Mouse (Mus musculus): ENCODE measurements around the gene Foxn1. TPM values are rescaled to one million over a fixed set of nuclear protein-coding genes. Genes with fewer than 3 reads are reported as not detected.

Gene Foxn1
- total and polyA plus RNA-seq, 2 experiments from 2014 or later = not detected

GRCm38 (mm10) chr11:78360125-78360788, 26.1 kb downstream of the Foxn1 start:
- 11% methylated on average over 13 of the region's 13 CpGs for WGBS
- peak; percentile 81 for TF ChIP-seq CTCF (IDR thresholded peaks at IDR 0.05; ENCODE audit: low read depth)
- peak; percentile 62 for ATAC-seq
- H3K9me3 ChIP-seq (ENCODE audit: low read length) = no peaks in the 10 kb centered on the region
- H3K36me3 ChIP-seq (ENCODE audit: insufficient read depth, low read length) = no peaks in the 10 kb centered on the region
- no peak overlapping the region for H3K27ac ChIP-seq
- peak overlapping the region; percentile 45 for H3K4me2 ChIP-seq (ENCODE audit: low read depth, low read length)
- peak overlapping the region; percentile 13; the same call in 1 of the 2 replicates for H3K4me3 ChIP-seq (ENCODE audit: low read length)
- no peaks in the 10 kb centered on the region for H3K4me1 ChIP-seq (ENCODE audit: insufficient read depth, low read length)
- peak; percentile 90 for DNase-seq (ENCODE audit: low spot score)
- H3K27me3 ChIP-seq (ENCODE audit: insufficient read depth, low read length) = no peaks in the 10 kb centered on the region
- no peak overlapping the region for H3K9ac ChIP-seq (replicated peaks; ENCODE audit: low read length)

GRCm38 (mm10) chr11:78358330-78359007, 27.9 kb downstream of the Foxn1 start:
- TF ChIP-seq CTCF (IDR thresholded peaks at IDR 0.05; ENCODE audit: low read depth) = peak; percentile 72
- Histone ChIP-seq H3K4me2 (ENCODE audit: low read depth, low read length) (no peak overlapping the region), H3K36me3 (ENCODE audit: insufficient read depth, low read length) (no peaks in the 10 kb centered on the region), H3K9ac (replicated peaks; ENCODE audit: low read length) (no peak overlapping the region), H3K27me3 (ENCODE audit: insufficient read depth, low read length) (no peaks in the 10 kb centered on the region), H3K27ac (no peak overlapping the region), H3K9me3 (ENCODE audit: low read length) (no peaks in the 10 kb centered on the region), H3K4me1 (ENCODE audit: insufficient read depth, low read length) (no peaks in the 10 kb centered on the region), H3K4me3 (ENCODE audit: low read length) (no peak overlapping the region)
- 16% methylated on average over 22 of the region's 22 CpGs for WGBS
- no peak for ATAC-seq
- DNase-seq (ENCODE audit: low spot score) = peak; percentile 64

- 32% methylated on average over 4 of the region's 4 CpGs for WGBS
- Histone ChIP-seq H3K9ac (replicated peaks; ENCODE audit: low read length) (no peak overlapping the region), H3K36me3 (ENCODE audit: insufficient read depth, low read length) (no peaks in the 10 kb centered on the region), H3K4me3 (ENCODE audit: low read length) (no peak overlapping the region), H3K9me3 (ENCODE audit: low read length) (no peaks in the 10 kb centered on the region), H3K4me2 (ENCODE audit: low read depth, low read length) (no peak overlapping the region), H3K27ac (no peak overlapping the region), H3K27me3 (ENCODE audit: insufficient read depth, low read length) (no peaks in the 10 kb centered on the region), H3K4me1 (ENCODE audit: insufficient read depth, low read length) (no peaks in the 10 kb centered on the region)
- TF ChIP-seq CTCF (IDR thresholded peaks at IDR 0.05; ENCODE audit: low read depth) = peak; percentile 75
- peak; percentile 73 for DNase-seq (ENCODE audit: low spot score)
- peak; percentile 41; the same call in 1 of the 2 replicates for ATAC-seq
Measured at GRCm38 (mm10) chr11:78355471-78356238, 30.7 kb downstream of the Foxn1 start.

- 84% methylated on average over 6 of the region's 6 CpGs for WGBS
- no peaks in the 10 kb centered on the region for H3K4me1 ChIP-seq (ENCODE audit: insufficient read depth, low read length)
- TF ChIP-seq CTCF (IDR thresholded peaks at IDR 0.05; ENCODE audit: low read depth) = no peak
- no peaks in the 10 kb centered on the region for H3K27me3 ChIP-seq (ENCODE audit: insufficient read depth, low read length)
- H3K36me3 ChIP-seq (ENCODE audit: insufficient read depth, low read length) = no peaks in the 10 kb centered on the region
- H3K9ac ChIP-seq (replicated peaks; ENCODE audit: low read length) = no peak overlapping the region
- DNase-seq (ENCODE audit: low spot score) (no peak), ATAC-seq (no peak)
- no peak overlapping the region for H3K4me3 ChIP-seq (ENCODE audit: low read length)
- H3K9me3 ChIP-seq (ENCODE audit: low read length) = no peaks in the 10 kb centered on the region
- no peak overlapping the region for H3K27ac ChIP-seq
- H3K4me2 ChIP-seq (ENCODE audit: low read depth, low read length) = no peak overlapping the region
Measured at GRCm38 (mm10) chr11:78354905-78355304, 31.5 kb downstream of the Foxn1 start.

- DNase-seq (ENCODE audit: low spot score) (no peak), ATAC-seq (no peak)
- Histone ChIP-seq H3K4me3 (ENCODE audit: low read length) (no peak overlapping the region), H3K9ac (replicated peaks; ENCODE audit: low read length) (no peak overlapping the region), H3K4me1 (ENCODE audit: insufficient read depth, low read length) (no peaks in the 10 kb centered on the region), H3K27ac (no peak overlapping the region), H3K27me3 (ENCODE audit: insufficient read depth, low read length) (no peaks in the 10 kb centered on the region), H3K9me3 (ENCODE audit: low read length) (no peaks in the 10 kb centered on the region), H3K4me2 (ENCODE audit: low read depth, low read length) (no peak overlapping the region), H3K36me3 (ENCODE audit: insufficient read depth, low read length) (no peaks in the 10 kb centered on the region; the same call in 1 of the 2 replicates)
- WGBS = 89% methylated on average over 1 of the region's 1 CpGs
- no peak for TF ChIP-seq CTCF (IDR thresholded peaks at IDR 0.05; ENCODE audit: low read depth)
Measured at GRCm38 (mm10) chr11:78353081-78353480, 33.3 kb downstream of the Foxn1 start.

- Histone ChIP-seq H3K36me3 (ENCODE audit: insufficient read depth, low read length) (no peaks in the 10 kb centered on the region; the same call in 1 of the 2 replicates), H3K4me2 (ENCODE audit: low read depth, low read length) (no peak overlapping the region), H3K4me1 (ENCODE audit: insufficient read depth, low read length) (peaks cover 11% of the 10 kb centered on the region; the same call in 1 of the 2 replicates), H3K9me3 (ENCODE audit: low read length) (no peaks in the 10 kb centered on the region), H3K27ac (no peak overlapping the region), H3K27me3 (ENCODE audit: insufficient read depth, low read length) (no peaks in the 10 kb centered on the region), H3K9ac (replicated peaks; ENCODE audit: low read length) (no peak overlapping the region), H3K4me3 (ENCODE audit: low read length) (no peak overlapping the region)
- 79% methylated on average over 4 of the region's 4 CpGs for WGBS
- DNase-seq (ENCODE audit: low spot score) (no peak), ATAC-seq (no peak)
- no peak for TF ChIP-seq CTCF (IDR thresholded peaks at IDR 0.05; ENCODE audit: low read depth)
Measured at GRCm38 (mm10) chr11:78349441-78350358, 36.7 kb downstream of the Foxn1 start.
